Mouse (Mus musculus) brain, embryonic 14.5 days (tissue): ENCODE measurements at regions not wholly inside any gene's neighbourhood (a gene's known extent, or its start where the extent isn't known, plus 50 kb on each side); places are given as distances from the start of the nearest gene placed in this dataset.

Experiments
- DNase-seq: peaks from one replicate; pipeline ENCODE4 v3.0.0-alpha.2; 2011; ENCODE audit warnings: low read depth
- CTCF ChIP-seq: fragments of 200-500 bp; IDR thresholded peaks from 2 replicates; pipeline ENCODE4 v1.5.1; 2012; ENCODE audit warnings: inconsistent platforms, mild to moderate bottlenecking, moderate library complexity, borderline replicate concordance; ENCODE audit not compliant: insufficient read depth, insufficient read length; ENCODE audit errors: extremely low read depth
- POLR2A ChIP-seq: fragments of 200-500 bp; IDR thresholded peaks from 2 replicates; pipeline ENCODE4 v1.6.1; 2012; ENCODE audit warnings: mild to moderate bottlenecking, inconsistent platforms, borderline replicate concordance; ENCODE audit not compliant: poor library complexity, insufficient read depth, insufficient read length, severe bottlenecking; ENCODE audit errors: extremely low read depth

DNA sequence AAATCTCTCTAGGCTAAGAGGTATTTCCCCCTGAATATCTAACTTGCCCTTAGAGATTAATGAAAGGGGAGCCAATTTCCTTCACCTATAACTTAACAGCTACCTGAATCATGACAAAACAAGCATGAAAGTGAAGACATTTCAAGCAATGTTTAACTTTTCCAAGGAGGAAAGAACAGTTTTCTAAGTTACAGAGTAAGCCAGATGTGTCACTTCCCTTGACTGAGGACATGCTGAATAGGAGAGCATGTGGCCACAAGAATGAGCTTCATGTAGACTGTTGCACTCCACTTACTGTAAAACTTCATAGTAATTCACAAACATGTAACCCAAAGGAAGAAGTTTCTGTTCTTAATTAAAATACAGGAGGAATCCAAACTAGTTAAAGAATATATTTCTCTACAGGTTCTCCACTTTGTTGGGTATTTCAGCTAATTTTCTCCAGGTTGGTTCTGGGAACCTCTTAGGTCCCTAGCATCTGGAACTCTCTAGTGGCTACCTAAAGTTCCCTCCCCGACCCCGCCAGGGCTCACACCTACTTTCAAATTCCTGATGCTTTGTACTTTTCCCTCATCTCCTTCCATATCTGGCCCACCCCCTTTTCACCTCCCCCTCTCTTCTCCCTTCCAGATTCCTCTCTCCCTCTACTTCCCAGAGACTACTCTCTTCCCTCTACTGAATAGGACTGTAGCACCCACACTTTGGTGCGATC lies 142.0 kb upstream of the Tyrp1 start:
- no peak for DNase-seq
- TF ChIP-seq CTCF (no peak), POLR2A (no peak)

DNA sequence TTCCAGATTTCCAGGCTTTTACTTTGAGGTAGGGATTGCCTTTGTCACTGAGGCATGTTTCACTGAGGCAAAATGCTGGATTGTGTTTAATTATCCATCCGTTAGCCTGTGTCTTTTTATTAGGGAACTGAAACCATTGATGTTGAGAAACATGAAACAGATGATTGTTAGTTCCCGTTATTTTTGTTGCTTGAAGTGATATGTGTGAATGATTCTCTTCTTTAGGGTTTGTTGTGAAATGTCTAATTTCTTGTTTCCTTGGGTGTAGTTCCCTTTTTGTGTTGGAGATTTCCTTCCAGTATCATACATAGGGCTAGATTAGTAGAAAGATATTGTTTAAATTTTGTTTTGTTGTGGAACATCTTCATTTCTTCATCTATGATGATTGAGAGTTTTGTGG lies 121.2 kb upstream of the Tyrp1 start:
- no peak for DNase-seq
- TF ChIP-seq CTCF (no peak), POLR2A (no peak)

DNA sequence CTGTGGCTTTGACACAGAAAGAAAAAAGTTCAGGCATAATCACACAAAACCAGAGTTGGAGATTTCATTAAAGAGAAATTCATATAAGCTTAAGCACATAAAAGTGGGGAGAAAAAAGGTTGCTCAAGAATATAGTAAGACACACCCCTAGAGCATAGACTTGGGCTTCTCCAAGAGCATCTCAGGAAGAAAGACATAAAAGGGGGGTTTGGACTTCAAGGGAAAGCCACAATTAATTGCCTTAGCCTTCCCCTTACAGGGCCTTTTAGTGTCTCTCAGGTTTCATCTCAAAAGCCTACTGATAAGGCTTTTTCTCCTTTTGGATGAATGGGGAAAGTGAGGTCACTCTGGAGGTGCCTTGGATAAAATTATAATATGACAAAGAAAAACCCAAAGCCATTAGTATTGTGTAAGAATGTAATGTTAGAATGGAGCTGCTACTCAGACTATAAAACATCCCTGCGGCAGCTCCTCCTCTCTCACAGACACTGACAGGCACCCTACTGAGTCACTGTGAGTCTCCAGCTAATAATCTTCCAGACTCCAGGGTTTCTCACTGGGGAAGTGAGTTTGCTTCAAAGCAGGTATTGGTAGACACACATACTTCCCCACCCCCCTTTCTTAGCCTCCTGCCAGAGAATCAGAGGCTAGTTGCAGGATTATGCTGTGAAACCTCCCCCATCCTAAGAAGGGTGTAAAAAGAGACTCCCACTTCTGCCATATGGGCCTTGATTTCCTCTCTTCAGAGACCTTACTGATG lies 88.8 kb upstream of the Tyrp1 start:
- DNase-seq, result peak; percentile 79
- TF ChIP-seq POLR2A (no peak), CTCF (no peak)

DNA sequence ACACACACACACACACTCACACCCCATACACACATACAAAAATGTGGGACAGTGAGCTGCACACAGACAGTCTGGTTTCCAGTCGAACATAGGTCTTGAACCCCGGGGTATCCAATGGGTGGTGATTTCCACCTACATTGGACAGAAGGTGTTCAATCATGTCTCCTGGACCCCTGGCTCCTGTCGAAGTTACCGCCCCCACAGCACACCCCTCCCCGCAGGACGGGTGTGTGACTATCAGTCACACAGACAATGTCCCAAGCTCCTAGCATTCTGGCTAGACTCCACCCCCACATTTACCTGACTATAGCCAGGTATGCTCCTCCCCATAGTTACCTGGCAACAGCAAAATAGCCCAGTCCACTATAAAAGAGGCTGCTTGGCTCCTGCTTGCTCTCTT lies 81.7 kb upstream of the Tyrp1 start:
- no peak for DNase-seq
- TF ChIP-seq POLR2A (no peak), CTCF (no peak)

DNA sequence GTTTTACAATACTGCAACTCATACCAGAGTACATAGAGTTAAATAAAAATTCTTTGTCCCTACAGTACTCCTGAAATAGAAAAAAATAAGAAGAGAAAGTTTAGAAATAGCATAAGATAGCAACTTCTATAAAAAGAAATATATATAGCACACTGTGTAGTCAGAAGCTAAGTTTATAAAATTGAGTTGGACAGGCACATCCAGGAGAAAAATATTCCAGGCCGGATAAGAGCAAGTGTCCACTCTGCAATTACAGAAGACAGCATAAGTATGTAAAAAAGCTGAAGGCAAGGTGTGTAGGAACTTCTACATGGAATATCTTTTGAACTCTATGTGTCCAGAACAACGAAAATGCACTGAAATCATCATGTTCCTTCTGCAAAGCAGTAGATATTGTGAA lies 77.8 kb upstream of the Tyrp1 start:
- DNase-seq, result no peak
- TF ChIP-seq POLR2A (no peak), CTCF (no peak)

DNA sequence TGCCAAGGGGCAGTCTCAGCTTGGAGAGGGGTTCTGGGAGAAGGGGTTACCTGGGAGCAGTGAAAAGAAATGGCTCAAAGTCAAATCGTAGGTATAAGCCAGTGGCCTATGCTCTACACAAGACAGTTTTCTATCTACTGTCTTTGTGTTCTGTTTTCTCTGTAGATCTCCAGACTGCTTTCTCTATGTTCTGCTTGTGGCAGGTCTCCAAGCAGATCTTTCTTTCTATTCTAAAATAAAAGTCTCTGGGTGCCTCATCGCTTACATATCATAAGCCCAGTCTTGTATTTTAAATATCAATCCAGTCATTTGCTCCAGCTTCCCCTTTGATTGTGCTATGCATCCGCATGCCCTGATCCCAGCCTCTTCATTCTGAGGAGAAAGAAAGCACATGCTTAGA lies 69.9 kb upstream of the Tyrp1 start:
- TF ChIP-seq CTCF (no peak), POLR2A (no peak)
- no peak for DNase-seq

DNA sequence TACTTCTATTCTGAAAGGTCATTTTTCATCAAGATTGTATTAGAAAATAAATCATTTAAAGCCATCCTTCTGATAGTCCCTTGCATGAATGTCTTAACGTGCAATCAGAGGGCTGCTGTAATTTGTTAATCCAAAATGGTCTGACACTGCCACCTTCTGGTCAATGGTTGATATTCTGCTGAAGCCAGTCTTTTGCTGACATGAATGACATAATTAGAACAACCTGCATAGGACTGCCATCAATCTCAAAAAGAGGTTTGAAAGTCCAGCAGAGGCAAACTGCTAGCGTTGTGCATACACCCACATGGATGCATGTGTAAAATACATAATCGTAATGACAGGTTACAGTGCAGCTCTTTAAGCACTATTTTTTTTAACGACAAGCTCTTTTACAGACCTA lies 68.1 kb upstream of the Tyrp1 start:
- TF ChIP-seq CTCF (peak; percentile 73; the same call in 1 of the 2 replicates), POLR2A (no peak)
- peak; percentile 92 for DNase-seq

DNA sequence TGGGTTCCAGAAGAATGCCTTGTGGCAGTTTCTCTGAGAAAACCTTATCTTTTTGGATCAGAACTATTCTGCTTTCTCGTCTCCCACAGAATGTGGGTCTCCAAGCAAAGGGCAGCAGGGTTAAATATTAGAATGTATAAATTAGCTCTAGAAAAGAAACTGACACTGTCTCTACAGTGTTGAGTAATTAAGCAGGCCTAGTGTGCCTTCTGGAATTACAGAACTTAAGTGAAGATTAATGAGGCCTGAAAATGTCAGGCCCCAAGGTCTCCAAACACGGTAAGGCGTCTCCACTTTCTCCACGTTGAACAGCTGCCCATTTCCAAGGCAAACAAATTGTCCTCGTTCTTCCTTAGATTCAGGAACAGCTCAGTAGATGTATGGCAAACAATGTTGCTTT lies 66.5 kb upstream of the Tyrp1 start:
- DNase-seq, result no peak
- TF ChIP-seq POLR2A (no peak), CTCF (no peak)
